Comparison of ENCODE assay signal across 15 mouse cellular contexts in genomic region chr9:118737124-118737523, GRCm38 (mm10).
DNase-seq lines count a peak whose midpoint lies in the region; ATAC-seq and TF ChIP-seq lines count a peak whose summit lies in the region.
"Had no signal": no experiment of that assay in that cellular context is flagged by ENCODE, and none has a peak within 500 bp of the region (broad histone marks: within the 10 kb centered on the region; RNA-seq: fewer than 3 reads in every experiment).

No protein-coding gene starts in this region.

- no peaks in the 10 kb centered on the region for H3K9me3 ChIP-seq in lung, embryonic 16.5 days (ENCODE audit: control insufficient read depth, low read length)
- no peaks in the 10 kb centered on the region for H3K9me3 ChIP-seq in intestine, embryonic 14.5 days (ENCODE audit: control insufficient read depth, low read length)
- H3K9me3 ChIP-seq: hindbrain, embryonic 13.5 days; midbrain, embryonic 10.5 days had no signal

- no peak for TF ChIP-seq EP300 in heart, adult 2 months (IDR thresholded peaks at IDR 0.05; ENCODE audit: insufficient read depth, low read depth, low read length)

- no peak overlapping the region for H3K4me3 ChIP-seq in heart, adult 2 months
- no peak overlapping the region for H3K4me3 ChIP-seq in lung, embryonic 16.5 days (ENCODE audit: low read length)
- no peak overlapping the region for H3K4me3 ChIP-seq in intestine, embryonic 14.5 days (ENCODE audit: low read depth, low read length)
- no peak overlapping the region for H3K4me3 ChIP-seq in small intestine, adult 2 months (ENCODE audit: low read depth, low read length)
- H3K4me3 ChIP-seq: hindbrain, embryonic 13.5 days; midbrain, embryonic 10.5 days; myocyte had no signal

- TF ChIP-seq CTCF in heart, adult 2 months (IDR thresholded peaks at IDR 0.05) = no peak
- TF ChIP-seq CTCF in small intestine, adult 2 months (IDR thresholded peaks at IDR 0.05; ENCODE audit: extremely low read depth, insufficient read length, insufficient replicate concordance, low read depth, low read length) = no peak

- H3K4me1 ChIP-seq in heart, adult 2 months (ENCODE audit: control insufficient read depth, insufficient read depth, low read length) = peaks cover 46% of the 10 kb centered on the region
- peaks cover 25% of the 10 kb centered on the region for H3K4me1 ChIP-seq in lung, embryonic 16.5 days (replicated peaks; ENCODE audit: control insufficient read depth, insufficient read depth, low read length)
- H3K4me1 ChIP-seq in intestine, embryonic 14.5 days (replicated peaks; ENCODE audit: control insufficient read depth, insufficient read depth, low read length) = peaks cover 31% of the 10 kb centered on the region
- no peaks in the 10 kb centered on the region for H3K4me1 ChIP-seq in small intestine, adult 2 months (ENCODE audit: control insufficient read depth, insufficient read depth, insufficient read length, low read length)

- H3K27me3 ChIP-seq in heart, adult 2 months (ENCODE audit: control insufficient read depth, insufficient read depth, low read length) = no peaks in the 10 kb centered on the region
- no peaks in the 10 kb centered on the region for H3K27me3 ChIP-seq in lung, embryonic 16.5 days (ENCODE audit: control insufficient read depth, insufficient read depth, low read depth, low read length)
- H3K27me3 ChIP-seq in intestine, embryonic 14.5 days (replicated peaks; ENCODE audit: control insufficient read depth, insufficient read depth, low read length) = no peaks in the 10 kb centered on the region
- no peaks in the 10 kb centered on the region for H3K27me3 ChIP-seq in small intestine, adult 2 months (ENCODE audit: control insufficient read depth, insufficient read depth, low read length)
- H3K27me3 ChIP-seq: hindbrain, embryonic 13.5 days; Patski had no signal

- 40% methylated on average over 2 of the region's 2 CpGs for WGBS in heart, adult 2 months
- WGBS in lung, embryonic 16.5 days = 69% methylated on average over 2 of the region's 2 CpGs
- WGBS in intestine, embryonic 14.5 days = 64% methylated on average over 2 of the region's 2 CpGs
- 66% methylated on average over 2 of the region's 2 CpGs for WGBS in small intestine, adult 2 months

- no peak for ATAC-seq in lung, embryonic 16.5 days (ENCODE audit: low read depth)
- ATAC-seq in intestine, embryonic 14.5 days (replicated peaks; ENCODE audit: low FRiP score, low TSS enrichment, low read depth) = no peak
- ATAC-seq: forebrain, postnatal 0 days; Patski had no signal

- no peak overlapping the region; the same call in 1 of the 2 replicates for H3K9ac ChIP-seq in heart, adult 2 months (ENCODE audit: low read depth, low read length)
- no peak overlapping the region for H3K9ac ChIP-seq in lung, embryonic 16.5 days (ENCODE audit: low read length)
- no peak overlapping the region for H3K9ac ChIP-seq in intestine, embryonic 14.5 days (ENCODE audit: low read length)
- H3K9ac ChIP-seq: forebrain, postnatal 0 days; hindbrain, embryonic 13.5 days had no signal

- intact Hi-C loops in heart, adult 2 months (cut with DNase I) = loop anchor here (2.0 to 5.0 kb wide), 2 partner anchors 26 to 130 kb away; partner anchors contain the start of gene Itga9
- intact Hi-C loops in heart, postnatal 36 days (cut with DNase I) = loop anchor here (5.0 kb wide), 1 partner anchor 135 kb away; no protein-coding TSS in a partner anchor

- 0 out of 2 replicates have a peak, but pooled peaks have one; percentile 4 for TF ChIP-seq POLR2A in heart, adult 2 months (IDR thresholded peaks at IDR 0.05; ENCODE audit: insufficient read depth, low read depth, low read length)
- no peak for TF ChIP-seq POLR2A in small intestine, adult 2 months (IDR thresholded peaks at IDR 0.05; ENCODE audit: low read depth, low read length)

- peaks cover 7% of the 10 kb centered on the region for H3K36me3 ChIP-seq in heart, adult 2 months (ENCODE audit: control insufficient read depth, insufficient read depth, low read length)
- H3K36me3 ChIP-seq in lung, embryonic 16.5 days (ENCODE audit: control insufficient read depth, insufficient read depth, low read length) = no peaks in the 10 kb centered on the region
- H3K36me3 ChIP-seq in intestine, embryonic 14.5 days (ENCODE audit: control insufficient read depth, insufficient read depth, low read length) = no peaks in the 10 kb centered on the region
- no peaks in the 10 kb centered on the region for H3K36me3 ChIP-seq in small intestine, adult 2 months (ENCODE audit: control insufficient read depth, insufficient read depth, low read length)
- H3K36me3 ChIP-seq: hindbrain, embryonic 13.5 days; midbrain, embryonic 10.5 days had no signal

- no peak overlapping the region for H3K4me2 ChIP-seq in lung, embryonic 16.5 days (ENCODE audit: low read depth, low read length)
- no peak overlapping the region for H3K4me2 ChIP-seq in intestine, embryonic 14.5 days (ENCODE audit: low read length)
- H3K4me2 ChIP-seq: hindbrain, embryonic 13.5 days; liver, embryonic 11.5 days had no signal

- peak in 1 of 2 experiments; percentile 46 for DNase-seq in heart, adult 2 months
- no peak for DNase-seq in heart, postnatal 36 days
- DNase-seq in lung, postnatal 4 days = no peak
- DNase-seq in intestine, embryonic 14.5 days (ENCODE audit: low spot score) = no peak
- no peak for DNase-seq in cerebellum, postnatal 10 days
- DNase-seq: cerebellum, postnatal 14 days; forebrain, postnatal 0 days; thymus, postnatal 25 days had no signal

- H3K79me2 ChIP-seq in heart, adult 2 months (replicated peaks; ENCODE audit: control insufficient read depth, insufficient read depth, low read length) = no peaks in the 10 kb centered on the region

- H3K27ac ChIP-seq in heart, adult 2 months = peak overlapping the region; percentile 92
- peak overlapping the region; percentile 87 for H3K27ac ChIP-seq in lung, embryonic 16.5 days (ENCODE audit: low read length)
- H3K27ac ChIP-seq in intestine, embryonic 14.5 days (ENCODE audit: low read depth) = peak overlapping the region; percentile 85; the same call in 1 of the 2 replicates
- peak overlapping the region; percentile 81 for H3K27ac ChIP-seq in small intestine, adult 2 months (ENCODE audit: insufficient read depth, low read depth, low read length)
- H3K27ac ChIP-seq: hindbrain, embryonic 13.5 days; midbrain, embryonic 10.5 days had no signal
